Mouse (Mus musculus) spleen, postnatal 10 days (tissue): ENCODE results near the gene Clpx.

Experiments used
- DNase-seq, 2 experiments: peaks; one replicate each; pipeline ENCODE4 v3.0.0; 2021 to 2022; ENCODE audit warnings: low spot score in 2 of 2

The Clpx gene

DNA sequence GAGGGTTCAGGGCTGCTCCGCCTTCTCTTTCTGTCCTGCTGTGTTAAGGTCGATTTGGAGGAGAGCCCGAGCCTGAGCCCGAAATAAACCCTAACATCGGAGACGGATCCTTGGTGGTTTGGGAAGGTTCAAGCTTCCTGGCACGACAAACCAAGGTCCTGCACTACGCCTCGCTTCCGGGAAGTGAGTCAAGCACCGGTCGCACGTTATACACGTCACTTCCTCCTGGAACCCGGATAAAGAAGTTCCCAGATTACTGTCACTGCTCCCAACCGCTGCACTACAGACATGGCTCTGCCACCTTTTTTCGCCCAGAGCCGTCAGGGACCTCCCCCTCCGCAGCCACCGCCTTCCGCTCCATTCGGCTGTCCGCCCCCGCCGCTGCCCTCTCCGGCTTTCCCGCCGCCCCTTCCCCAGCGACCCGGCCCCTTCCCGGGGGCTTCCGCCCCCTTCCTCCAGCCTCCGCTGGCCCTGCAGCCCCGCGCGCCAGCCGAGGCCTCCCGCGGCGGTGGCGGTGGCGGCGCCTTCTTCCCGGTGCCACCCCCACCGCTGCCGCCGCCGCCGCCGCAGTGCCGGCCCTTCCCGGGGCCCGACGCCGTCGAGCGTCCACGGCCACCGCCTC lies 51.9 kb downstream of the Clpx start, which contains the start of gene Pdcd7:
TSS of gene Pdcd7 (plus strand) at position 251 of the 622 bp plus-strand sequence.
- peak; percentile 88 to 94 for DNase-seq

DNA sequence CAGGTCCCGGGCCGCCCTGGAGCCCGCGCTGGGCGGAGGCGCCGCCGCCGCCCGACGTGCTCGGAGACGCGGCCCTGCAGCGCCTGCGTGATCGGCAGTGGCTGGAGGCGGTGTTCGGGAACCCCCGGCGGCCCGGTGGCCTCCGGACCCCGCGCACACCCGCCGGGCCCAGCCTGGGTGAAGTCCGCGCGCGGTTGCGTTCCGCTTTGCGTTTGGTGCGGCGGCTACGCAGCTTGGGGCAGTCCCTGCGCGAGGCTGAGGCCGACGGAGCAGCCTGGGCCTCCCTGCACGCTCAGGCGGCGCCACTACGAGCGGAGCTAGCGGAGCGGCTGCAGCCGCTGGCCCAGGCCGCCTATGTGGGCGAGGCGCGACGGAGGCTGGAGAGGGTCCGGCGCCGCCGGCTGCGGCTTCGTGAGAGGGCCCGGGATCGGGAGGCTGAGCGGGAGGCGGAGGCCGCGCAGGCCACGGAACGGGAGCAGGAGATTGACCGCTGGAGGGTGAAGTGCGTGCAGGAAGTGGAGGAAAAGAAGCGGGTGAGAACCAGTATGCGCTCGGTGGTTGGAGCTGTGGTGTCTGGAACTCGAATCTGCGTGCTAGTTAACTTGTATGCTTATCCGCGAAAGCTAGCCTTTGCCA lies 52.5 kb downstream of the Clpx start:
- peak; percentile 70 to 75 for DNase-seq

GRCm38 (mm10) chr9:65347112-65347850 lies 53.2 kb downstream of the Clpx start:
- DNase-seq: no peak

GRCm38 (mm10) chr9:65353251-65353650 lies 59.2 kb downstream of the Clpx start:
- DNase-seq: no peak

DNA sequence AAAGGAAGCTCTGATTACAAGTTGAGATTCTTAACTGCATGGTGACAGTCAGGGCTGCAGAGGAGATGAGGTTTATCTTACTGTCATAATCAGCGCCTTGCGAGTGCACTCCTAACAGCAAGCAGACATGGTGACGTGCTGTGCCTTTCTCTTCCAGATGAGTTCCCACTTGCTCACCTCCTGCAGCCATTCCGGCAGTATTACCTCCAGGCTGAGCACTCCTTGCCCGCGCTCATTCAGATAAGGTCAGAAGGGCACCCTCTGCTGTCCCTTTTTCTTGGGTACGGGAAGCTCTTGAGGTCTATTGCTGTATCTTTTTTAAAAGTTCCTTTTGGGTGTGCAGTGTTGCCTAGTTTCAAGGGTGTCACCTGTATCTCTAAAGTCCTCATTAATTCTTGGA lies 62.5 kb downstream of the Clpx start:
- DNase-seq: no peak

DNA sequence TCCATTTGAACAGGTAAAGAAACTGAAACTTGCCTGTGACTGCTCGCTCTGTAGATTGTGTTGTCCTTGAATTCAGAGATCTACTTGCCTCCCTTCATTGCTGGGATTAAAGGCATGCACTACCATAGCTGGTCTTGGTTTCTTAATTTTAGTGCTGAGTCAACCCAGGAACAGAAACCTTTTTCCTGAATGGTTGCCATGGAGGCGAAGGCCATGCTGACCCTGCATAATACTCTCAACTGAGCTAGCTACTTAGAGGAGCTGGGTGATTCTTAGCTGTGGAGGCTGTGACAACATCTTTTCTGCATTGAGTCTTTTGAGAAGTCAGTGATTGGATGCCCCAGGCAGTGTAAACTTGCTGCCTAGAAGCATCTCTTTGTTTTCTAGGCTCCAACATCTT lies 62.9 kb downstream of the Clpx start:
- no peak for DNase-seq

- peak in 1 of 2 experiments; percentile 42 for DNase-seq
Measured at GRCm38 (mm10) chr9:65358956-65359480, 65.0 kb downstream of the Clpx start.

DNA sequence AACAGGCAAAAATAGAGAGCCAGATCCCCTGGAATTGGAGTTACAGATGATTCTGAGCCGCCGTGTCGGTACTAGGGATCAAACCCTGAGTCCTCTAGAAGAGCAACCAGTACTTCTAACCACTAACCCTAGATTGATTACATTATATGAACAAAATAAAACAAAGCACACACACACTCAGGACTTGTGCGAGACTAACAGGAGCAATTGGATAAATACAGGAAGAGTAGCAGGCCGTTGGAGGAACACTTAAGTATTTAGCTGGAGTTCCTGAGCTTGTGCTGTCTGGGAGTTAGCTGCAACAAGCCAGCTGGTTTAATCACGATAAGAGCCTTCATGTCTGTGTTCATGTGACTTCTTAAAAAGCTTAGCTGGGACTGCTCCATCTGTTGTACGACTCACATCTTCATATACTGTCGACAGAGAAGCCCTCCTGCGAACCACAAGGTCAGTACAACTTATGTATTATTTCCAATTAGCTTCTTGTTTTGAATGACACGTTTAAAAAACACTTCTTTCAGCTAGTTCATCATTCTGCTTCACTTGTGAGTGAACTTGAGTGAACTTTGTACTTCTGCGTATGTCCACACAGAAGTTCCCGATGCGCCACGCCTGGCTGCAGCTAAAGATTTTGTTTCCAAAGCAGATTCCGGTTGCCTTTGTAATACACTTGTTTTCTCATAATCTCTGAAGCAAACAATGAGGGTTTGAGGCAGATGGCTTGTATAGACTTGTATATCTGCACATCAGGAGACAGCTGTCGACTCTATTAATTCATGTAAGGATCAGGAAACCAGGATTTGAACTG lies 66.8 kb downstream of the Clpx start, which contains the start of gene Ubap1l:
TSS of gene Ubap1l (plus strand) at position 401 of the 808 bp plus-strand sequence.
- DNase-seq: no peak

DNA sequence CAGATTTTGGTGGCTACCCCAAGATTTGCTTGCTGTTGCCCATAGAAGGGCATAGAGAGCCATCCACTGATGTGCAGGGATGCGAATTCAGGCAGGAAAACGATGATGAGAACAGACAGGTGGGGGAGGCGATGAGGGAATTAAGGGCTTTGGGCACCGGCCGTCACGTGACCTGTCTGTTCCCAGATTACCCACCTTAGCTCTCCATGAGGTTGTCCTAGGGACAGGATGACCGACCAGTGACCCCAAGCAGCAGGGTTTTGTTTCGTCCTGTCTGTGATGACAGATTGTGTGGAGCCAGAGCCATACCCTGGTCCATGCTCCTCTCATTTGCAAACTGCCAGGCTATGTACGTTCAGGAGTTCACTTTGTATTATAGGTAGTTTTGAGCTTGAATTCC lies 69.6 kb downstream of the Clpx start:
- DNase-seq: no peak

DNA sequence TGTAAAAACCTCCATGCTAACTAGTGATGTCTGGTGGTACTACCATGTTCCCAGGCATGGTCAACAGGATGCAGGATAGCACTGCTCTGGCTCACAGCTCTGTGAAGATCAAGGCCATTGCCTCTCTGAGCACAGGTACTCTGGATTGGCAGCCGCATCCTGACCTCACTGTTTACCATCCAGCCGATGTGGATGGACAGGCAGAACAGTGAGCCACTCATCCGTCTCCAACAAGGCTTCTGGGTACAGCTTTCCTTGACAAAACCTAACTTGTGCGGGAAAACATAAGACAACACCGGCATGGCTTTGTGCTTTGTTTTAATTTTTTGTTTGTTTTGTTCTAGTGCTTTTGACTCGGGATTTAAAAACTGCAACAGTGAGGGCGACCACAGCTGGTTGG lies 71.7 kb downstream of the Clpx start:
- no peak for DNase-seq

DNA sequence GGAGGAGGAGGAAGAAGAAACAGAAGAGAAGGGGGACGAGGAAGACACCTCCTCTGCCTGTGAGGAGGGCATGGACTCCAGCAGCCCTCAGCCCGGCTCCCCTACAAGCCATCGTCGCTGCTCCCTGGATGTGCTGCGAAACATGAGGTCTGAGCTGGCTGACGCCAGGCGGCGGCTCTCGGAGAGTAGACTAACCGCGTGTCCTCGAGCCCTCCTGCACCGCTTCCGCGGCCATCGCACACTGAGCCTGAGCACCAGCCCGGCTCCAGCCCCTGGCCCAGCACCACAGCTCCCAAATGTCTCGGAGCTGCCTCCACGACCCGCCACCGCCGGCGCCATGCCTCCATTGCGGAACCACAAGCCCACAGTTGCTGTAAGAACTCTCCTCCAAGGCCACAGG lies 77.7 kb downstream of the Clpx start:
- no peak for DNase-seq

DNA sequence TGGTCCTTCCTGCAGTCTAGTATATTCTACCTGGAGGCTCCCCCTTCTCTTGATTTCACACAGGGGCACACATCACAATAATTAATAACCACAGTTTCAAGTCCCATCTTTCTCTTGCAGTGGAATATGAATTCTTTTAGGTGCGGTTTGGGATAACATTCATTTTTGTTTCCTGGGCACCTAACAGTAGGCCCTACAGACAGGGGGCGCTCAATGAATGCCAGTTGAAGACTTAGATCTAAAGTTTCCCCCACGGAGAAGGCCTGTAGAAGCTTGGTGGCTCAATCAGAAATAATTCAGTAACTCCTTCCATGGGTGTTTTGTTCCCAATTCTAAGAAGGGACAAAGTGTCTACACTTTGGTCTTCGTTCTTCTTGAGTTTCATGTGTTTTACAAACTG lies 78.4 kb downstream of the Clpx start:
- DNase-seq: peak in 1 of 2 experiments; percentile 52

GRCm38 (mm10) chr9:65374468-65375162 lies 80.6 kb downstream of the Clpx start:
- DNase-seq: no peak

DNA sequence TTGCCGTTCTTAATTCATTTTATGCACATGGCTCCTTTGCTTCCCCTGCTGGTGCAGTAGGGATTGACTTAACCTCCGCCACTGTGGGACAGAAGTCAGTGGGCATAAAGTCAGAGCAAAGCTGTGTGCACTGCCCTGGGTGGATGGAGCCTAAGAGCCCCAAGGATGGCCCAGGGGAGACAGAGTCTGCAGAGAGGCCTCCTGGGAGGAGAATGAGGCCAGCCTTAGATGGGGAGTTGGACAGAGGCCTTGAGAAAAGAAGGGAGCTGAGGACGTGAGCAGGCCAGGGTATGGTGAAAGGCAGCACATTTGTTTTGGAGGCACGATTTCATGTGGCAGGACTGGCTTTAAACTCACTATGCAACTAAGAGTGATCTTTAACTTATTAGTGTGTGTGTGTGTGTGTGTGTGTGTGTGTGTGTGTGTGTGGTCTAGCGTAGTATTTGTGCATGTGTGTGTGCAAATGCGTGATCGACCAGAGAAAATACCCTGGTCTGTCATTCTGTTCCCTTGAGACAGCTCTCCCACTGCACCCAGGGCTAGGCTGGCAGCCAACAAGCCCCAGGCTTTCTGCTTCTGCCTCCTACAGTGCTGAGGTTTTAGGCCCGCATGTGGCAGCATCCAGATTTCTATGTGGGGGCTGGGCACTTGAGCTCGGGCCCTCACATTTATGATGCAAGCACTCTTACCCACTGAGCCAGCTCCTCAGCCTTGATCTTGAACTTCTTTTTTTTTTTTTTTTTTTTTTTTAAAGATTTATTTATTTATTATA lies 81.3 kb downstream of the Clpx start:
- DNase-seq: no peak
